Mouse (Mus musculus): ENCODE data around the gene Nol12. TPM values are rescaled to one million over a fixed set of nuclear protein-coding genes. Genes with fewer than 3 reads are reported as not detected.

The Nol12 gene
- polyA plus RNA-seq, 1 experiment from 2014 or later: 46.9 TPM

- no peak for ATAC-seq (ENCODE audit: insufficient read depth, low FRiP score)
- no peak overlapping the region for H3K4me2 ChIP-seq (ENCODE audit: low read depth, low read length)
- WGBS: 73% methylated on average over 3 of the region's 3 CpGs
These were observed 20.9 kb downstream of the Nol12 start for GRCm38 (mm10) chr15:78955663-78956062.

GRCm38 (mm10) chr15:78956351-78956750 is 21.6 kb downstream of the Nol12 start:
- no peaks in the 10 kb centered on the region for H3K36me3 ChIP-seq (ENCODE audit: control insufficient read depth, insufficient read depth, low read length)
- no peak for ATAC-seq (ENCODE audit: insufficient read depth, low FRiP score)
- WGBS: 74% methylated on average over 4 of the region's 4 CpGs
- no peaks in the 10 kb centered on the region for H3K9me3 ChIP-seq (replicated peaks; ENCODE audit: control insufficient read depth, low read length)
- no peak overlapping the region for H3K4me2 ChIP-seq (ENCODE audit: low read depth, low read length)
- H3K4me3 ChIP-seq (replicated peaks; ENCODE audit: low read length): no peak overlapping the region
- peaks cover 8% of the 10 kb centered on the region; the same call in 1 of the 2 replicates for H3K4me1 ChIP-seq (ENCODE audit: control insufficient read depth, insufficient read depth, low read length)
- H3K27ac ChIP-seq (ENCODE audit: low read length): no peak overlapping the region
- no peak overlapping the region for H3K9ac ChIP-seq (ENCODE audit: low read length)
- no peaks in the 10 kb centered on the region for H3K27me3 ChIP-seq (ENCODE audit: control insufficient read depth, insufficient read depth, low read length)

More at GRCm38 (mm10) chr15:78955663-78956062, 20.9 kb downstream of the Nol12 start:
- H3K4me1 ChIP-seq (ENCODE audit: control insufficient read depth, insufficient read depth, low read length): peaks cover 8% of the 10 kb centered on the region; the same call in 1 of the 2 replicates
- H3K4me3 ChIP-seq (replicated peaks; ENCODE audit: low read length): no peak overlapping the region
- H3K36me3 ChIP-seq (ENCODE audit: control insufficient read depth, insufficient read depth, low read length): no peaks in the 10 kb centered on the region
- H3K27me3 ChIP-seq (ENCODE audit: control insufficient read depth, insufficient read depth, low read length): no peaks in the 10 kb centered on the region
- H3K9me3 ChIP-seq (replicated peaks; ENCODE audit: control insufficient read depth, low read length): no peaks in the 10 kb centered on the region
- H3K9ac ChIP-seq (ENCODE audit: low read length): no peak overlapping the region
- no peak overlapping the region for H3K27ac ChIP-seq (ENCODE audit: low read length)

DNA sequence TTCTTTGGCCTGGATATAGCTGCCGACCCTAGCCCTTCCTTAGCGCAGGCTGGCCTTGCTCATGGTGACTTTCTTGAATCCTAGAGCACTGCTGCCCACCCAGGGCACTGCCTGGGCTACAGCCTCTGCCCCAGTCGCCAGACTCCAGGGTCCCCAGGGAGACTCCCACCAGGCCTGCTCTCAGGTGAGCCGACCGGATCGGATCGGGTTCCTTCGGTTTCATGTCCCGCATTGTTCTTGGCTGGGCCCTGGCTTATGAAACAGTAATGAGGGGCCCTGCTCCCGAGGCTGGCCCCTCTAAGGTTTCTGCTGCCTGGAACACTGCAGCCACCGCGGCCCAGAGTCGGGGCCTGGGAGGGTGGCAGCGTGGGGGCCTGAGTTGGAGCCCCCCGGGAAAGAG is 22.3 kb downstream of the Nol12 start:
- H3K4me2 ChIP-seq (ENCODE audit: low read depth, low read length): no peak overlapping the region
- no peaks in the 10 kb centered on the region for H3K9me3 ChIP-seq (replicated peaks; ENCODE audit: control insufficient read depth, low read length)
- peak overlapping the region; percentile 42; the same call in 1 of the 2 replicates for H3K9ac ChIP-seq (ENCODE audit: low read length)
- ATAC-seq (ENCODE audit: insufficient read depth, low FRiP score): no peak
- 46% methylated on average over 15 of the region's 15 CpGs for WGBS
- H3K36me3 ChIP-seq (ENCODE audit: control insufficient read depth, insufficient read depth, low read length): no peaks in the 10 kb centered on the region
- no peak overlapping the region for H3K4me3 ChIP-seq (replicated peaks; ENCODE audit: low read length)
- H3K27me3 ChIP-seq (ENCODE audit: control insufficient read depth, insufficient read depth, low read length): no peaks in the 10 kb centered on the region
- H3K4me1 ChIP-seq (ENCODE audit: control insufficient read depth, insufficient read depth, low read length): peaks cover 8% of the 10 kb centered on the region; the same call in 1 of the 2 replicates
- no peak overlapping the region for H3K27ac ChIP-seq (ENCODE audit: low read length)

- Histone ChIP-seq H3K4me2 (ENCODE audit: low read depth, low read length) (no peak overlapping the region; the same call in 1 of the 2 replicates), H3K4me3 (replicated peaks; ENCODE audit: low read length) (no peak overlapping the region), H3K9me3 (replicated peaks; ENCODE audit: control insufficient read depth, low read length) (no peaks in the 10 kb centered on the region), H3K27me3 (ENCODE audit: control insufficient read depth, insufficient read depth, low read length) (no peaks in the 10 kb centered on the region), H3K27ac (ENCODE audit: low read length) (no peak overlapping the region), H3K9ac (ENCODE audit: low read length) (no peak overlapping the region), H3K36me3 (ENCODE audit: control insufficient read depth, insufficient read depth, low read length) (no peaks in the 10 kb centered on the region), H3K4me1 (ENCODE audit: control insufficient read depth, insufficient read depth, low read length) (peaks cover 8% of the 10 kb centered on the region; the same call in 1 of the 2 replicates)
- 73% methylated on average over 11 of the region's 11 CpGs for WGBS
- ATAC-seq (ENCODE audit: insufficient read depth, low FRiP score): peak; percentile 39; the same call in 1 of the 2 replicates
These were observed 24.8 kb downstream of the Nol12 start for GRCm38 (mm10) chr15:78959537-78959936.

GRCm38 (mm10) chr15:78960088-78960487 is 25.4 kb downstream of the Nol12 start:
- H3K4me1 ChIP-seq (ENCODE audit: control insufficient read depth, insufficient read depth, low read length): peaks cover 8% of the 10 kb centered on the region; the same call in 1 of the 2 replicates
- no peak overlapping the region for H3K27ac ChIP-seq (ENCODE audit: low read length)
- H3K27me3 ChIP-seq (ENCODE audit: control insufficient read depth, insufficient read depth, low read length): no peaks in the 10 kb centered on the region
- no peaks in the 10 kb centered on the region for H3K36me3 ChIP-seq (ENCODE audit: control insufficient read depth, insufficient read depth, low read length)
- H3K4me2 ChIP-seq (ENCODE audit: low read depth, low read length): no peak overlapping the region; the same call in 1 of the 2 replicates
- ATAC-seq (ENCODE audit: insufficient read depth, low FRiP score): peak; percentile 72; the same call in 1 of the 2 replicates
- WGBS: 58% methylated on average over 4 of the region's 4 CpGs
- no peak overlapping the region for H3K4me3 ChIP-seq (replicated peaks; ENCODE audit: low read length)
- H3K9ac ChIP-seq (ENCODE audit: low read length): no peak overlapping the region
- H3K9me3 ChIP-seq (replicated peaks; ENCODE audit: control insufficient read depth, low read length): no peaks in the 10 kb centered on the region

DNA sequence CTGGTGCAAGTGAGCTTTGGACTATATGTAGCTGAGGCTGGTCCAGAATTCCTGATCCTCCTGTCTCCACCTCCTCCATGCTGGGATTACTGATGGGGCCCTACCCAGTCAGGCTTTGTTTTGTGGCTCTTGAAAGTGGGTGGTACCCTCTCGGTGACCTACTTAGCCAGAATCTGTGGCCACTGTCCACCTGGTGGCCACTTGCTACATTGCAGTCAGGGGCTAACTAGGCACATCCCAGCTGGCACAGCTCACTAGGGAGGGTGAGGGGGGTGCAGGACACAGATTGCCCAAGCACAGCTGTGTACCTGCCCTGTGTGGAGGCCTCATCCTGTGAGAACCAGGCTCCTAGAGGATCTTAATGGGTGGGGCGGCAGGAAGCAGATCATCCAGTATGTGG is 28.2 kb downstream of the Nol12 start:
- peak; percentile 45; the same call in 1 of the 2 replicates for ATAC-seq (ENCODE audit: insufficient read depth, low FRiP score)
- no peak overlapping the region for H3K27ac ChIP-seq (ENCODE audit: low read length)
- H3K4me1 ChIP-seq (ENCODE audit: control insufficient read depth, insufficient read depth, low read length): peaks cover 8% of the 10 kb centered on the region; the same call in 1 of the 2 replicates
- H3K4me2 ChIP-seq (ENCODE audit: low read depth, low read length): no peak overlapping the region
- H3K9me3 ChIP-seq (replicated peaks; ENCODE audit: control insufficient read depth, low read length): no peaks in the 10 kb centered on the region
- WGBS: 36% methylated on average over 2 of the region's 2 CpGs
- no peaks in the 10 kb centered on the region for H3K27me3 ChIP-seq (ENCODE audit: control insufficient read depth, insufficient read depth, low read length)
- H3K4me3 ChIP-seq (replicated peaks; ENCODE audit: low read length): no peak overlapping the region
- H3K9ac ChIP-seq (ENCODE audit: low read length): no peak overlapping the region
- no peaks in the 10 kb centered on the region for H3K36me3 ChIP-seq (ENCODE audit: control insufficient read depth, insufficient read depth, low read length)

DNA sequence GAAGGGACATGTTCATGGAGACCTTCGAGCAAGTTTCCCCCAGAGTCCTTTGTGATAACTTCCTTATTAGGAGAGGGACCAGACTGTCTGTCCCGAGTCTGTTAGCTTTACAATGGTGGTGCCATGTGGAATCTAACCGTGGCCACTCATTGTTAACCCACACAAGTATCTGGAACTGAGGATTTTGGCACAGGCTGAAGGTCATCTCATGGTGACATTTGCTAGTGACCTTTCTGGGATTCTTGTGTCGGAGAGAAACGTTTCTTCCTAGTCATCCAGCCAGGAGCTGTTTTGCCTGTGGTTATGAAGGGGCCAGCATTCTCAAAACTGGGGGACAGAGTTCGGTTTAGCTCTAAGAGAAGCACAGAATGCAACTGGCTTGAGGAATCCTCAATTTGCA is 36.9 kb downstream of the Nol12 start:
- Histone ChIP-seq H3K4me1 (ENCODE audit: control insufficient read depth, insufficient read depth, low read length) (no peaks in the 10 kb centered on the region), H3K27me3 (ENCODE audit: control insufficient read depth, insufficient read depth, low read length) (no peaks in the 10 kb centered on the region), H3K9me3 (replicated peaks; ENCODE audit: control insufficient read depth, low read length) (no peaks in the 10 kb centered on the region), H3K27ac (ENCODE audit: low read length) (no peak overlapping the region), H3K4me2 (ENCODE audit: low read depth, low read length) (no peak overlapping the region), H3K9ac (ENCODE audit: low read length) (no peak overlapping the region), H3K36me3 (ENCODE audit: control insufficient read depth, insufficient read depth, low read length) (no peaks in the 10 kb centered on the region), H3K4me3 (replicated peaks; ENCODE audit: low read length) (no peak overlapping the region)
- 65% methylated on average over 6 of the region's 6 CpGs for WGBS
- no peak for ATAC-seq (ENCODE audit: insufficient read depth, low FRiP score)

DNA sequence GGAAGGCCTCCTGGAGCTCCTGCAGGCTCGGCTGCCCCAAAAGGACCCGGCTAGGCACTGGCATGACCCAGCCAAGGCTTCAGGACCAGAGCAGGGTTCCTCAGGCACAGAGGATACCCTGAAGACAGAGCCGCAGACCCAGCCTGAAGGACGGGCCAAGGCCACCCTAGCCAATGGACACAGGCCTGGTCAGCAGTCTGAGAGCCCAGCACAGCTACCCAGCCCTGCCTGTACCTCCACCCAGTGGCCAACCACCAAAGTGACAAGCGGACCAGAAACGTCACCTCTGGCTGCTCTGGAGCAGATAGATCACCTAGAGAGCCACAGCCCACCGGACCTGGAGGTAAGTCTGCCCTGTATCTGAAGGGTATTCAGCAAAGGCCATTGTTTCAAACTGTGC is 39.2 kb downstream of the Nol12 start:
- peaks cover 5% of the 10 kb centered on the region for H3K4me1 ChIP-seq (ENCODE audit: control insufficient read depth, insufficient read depth, low read length)
- H3K4me2 ChIP-seq (ENCODE audit: low read depth, low read length): no peak overlapping the region
- no peak overlapping the region for H3K27ac ChIP-seq (ENCODE audit: low read length)
- H3K4me3 ChIP-seq (replicated peaks; ENCODE audit: low read length): no peak overlapping the region
- ATAC-seq (ENCODE audit: insufficient read depth, low FRiP score): no peak
- WGBS: 68% methylated on average over 7 of the region's 7 CpGs
- H3K27me3 ChIP-seq (ENCODE audit: control insufficient read depth, insufficient read depth, low read length): no peaks in the 10 kb centered on the region
- no peaks in the 10 kb centered on the region for H3K36me3 ChIP-seq (ENCODE audit: control insufficient read depth, insufficient read depth, low read length)
- H3K9ac ChIP-seq (ENCODE audit: low read length): no peak overlapping the region
- H3K9me3 ChIP-seq (replicated peaks; ENCODE audit: control insufficient read depth, low read length): no peaks in the 10 kb centered on the region

DNA sequence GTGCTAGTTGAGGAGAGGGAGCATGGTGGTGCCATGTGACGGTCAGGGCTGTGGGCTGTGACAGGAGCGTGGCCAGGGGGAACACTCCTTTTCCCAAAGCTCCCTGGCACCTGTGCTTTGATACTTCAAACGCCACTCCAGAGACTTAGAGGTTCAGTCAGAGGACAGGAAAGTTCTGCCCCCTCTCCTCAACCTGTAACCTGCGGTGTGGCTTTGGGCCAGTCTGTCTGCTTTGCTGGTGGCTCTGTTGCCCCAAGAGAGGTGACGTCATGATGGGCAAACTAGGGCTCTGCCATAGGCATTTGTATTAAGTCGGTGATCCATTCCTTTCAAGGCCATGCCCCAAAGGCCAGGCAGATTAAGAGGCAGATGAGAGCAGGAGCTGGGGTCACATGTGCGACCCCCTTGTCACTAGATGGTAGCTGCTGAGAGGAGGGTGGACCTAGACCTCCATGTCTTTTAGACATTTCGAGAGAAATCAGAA is 43.0 kb downstream of the Nol12 start:
- Histone ChIP-seq H3K4me2 (ENCODE audit: low read depth, low read length) (no peak overlapping the region), H3K4me1 (ENCODE audit: control insufficient read depth, insufficient read depth, low read length) (peaks cover 17% of the 10 kb centered on the region), H3K36me3 (ENCODE audit: control insufficient read depth, insufficient read depth, low read length) (no peaks in the 10 kb centered on the region), H3K27ac (ENCODE audit: low read length) (no peak overlapping the region), H3K9me3 (replicated peaks; ENCODE audit: control insufficient read depth, low read length) (no peaks in the 10 kb centered on the region), H3K4me3 (replicated peaks; ENCODE audit: low read length) (no peak overlapping the region), H3K27me3 (ENCODE audit: control insufficient read depth, insufficient read depth, low read length) (no peaks in the 10 kb centered on the region), H3K9ac (ENCODE audit: low read length) (no peak overlapping the region)
- no peak for ATAC-seq (ENCODE audit: insufficient read depth, low FRiP score)
- 88% methylated on average over 8 of the region's 8 CpGs for WGBS
